Mouse (Mus musculus): ENCODE data around the gene AL732309.1.

Gene AL732309.1

DNA sequence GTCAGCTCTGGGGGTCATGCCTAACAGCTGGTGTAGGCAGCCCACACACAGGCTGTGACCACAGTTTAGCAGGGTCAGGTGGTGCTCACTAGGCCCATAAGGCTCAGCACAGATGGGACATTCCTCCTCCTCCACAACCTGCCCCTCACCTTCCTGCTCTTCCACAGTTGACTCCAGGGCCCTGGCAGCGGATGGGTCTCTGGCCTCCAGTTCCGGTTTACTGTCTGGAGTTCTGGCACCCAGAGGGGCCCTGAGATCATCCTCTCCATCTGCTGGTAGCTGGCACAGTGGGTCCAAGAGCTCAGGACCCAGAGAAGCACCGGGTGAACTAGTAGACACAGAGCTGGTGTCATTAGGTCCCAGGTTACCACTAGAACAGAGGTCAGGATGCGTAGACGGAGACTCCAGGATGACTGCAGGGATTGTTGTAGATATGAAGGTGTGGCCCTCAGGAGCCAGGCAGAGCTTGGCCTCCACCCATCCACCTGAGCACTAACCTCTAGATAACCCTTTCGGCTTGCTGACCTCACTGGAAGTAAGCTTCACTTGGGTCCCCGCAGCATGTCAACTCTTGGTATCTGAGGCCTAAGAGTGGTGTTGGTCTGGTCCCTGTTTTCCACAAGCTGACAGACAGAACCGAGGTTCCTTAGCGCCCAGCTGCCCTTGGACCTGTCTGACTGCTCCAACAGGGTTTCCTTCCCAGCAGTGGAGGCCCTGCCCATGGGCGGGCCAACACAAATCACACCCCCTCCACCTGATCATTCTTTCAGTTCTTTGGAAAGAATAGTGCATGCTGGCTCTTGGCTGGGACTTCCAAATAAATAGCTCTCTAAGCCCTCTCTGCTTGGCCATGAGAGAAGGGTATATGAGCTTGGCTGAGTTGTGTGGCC, at the start of gene AL732309.1:
TSS of gene AL732309.1 (minus strand) at position 681 of the 890 bp plus-strand sequence.
- DNase-seq (ENCODE audit: low read depth, low spot score) = no peak

DNA sequence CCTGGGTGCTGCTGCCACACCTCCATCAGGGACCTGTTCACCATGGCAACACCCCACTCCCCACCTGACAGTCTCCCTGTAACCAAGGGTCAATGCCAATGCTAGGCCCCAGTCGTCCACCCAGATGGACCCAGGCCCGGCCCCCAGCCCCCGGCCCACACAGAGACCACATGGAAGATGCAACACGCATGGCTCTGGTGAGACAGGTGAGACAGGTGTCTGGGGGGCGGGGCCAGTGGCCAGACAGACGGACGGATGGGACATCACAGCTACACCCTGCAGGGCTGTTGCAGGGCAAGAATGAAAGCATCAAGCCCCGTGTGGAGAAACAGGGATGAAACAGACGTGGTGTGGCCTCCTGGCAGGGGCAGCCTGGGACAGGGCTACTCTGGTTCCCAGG, 47.0 kb upstream of the AL732309.1 start:
- DNase-seq (ENCODE audit: low read depth, low spot score) = no peak

DNA sequence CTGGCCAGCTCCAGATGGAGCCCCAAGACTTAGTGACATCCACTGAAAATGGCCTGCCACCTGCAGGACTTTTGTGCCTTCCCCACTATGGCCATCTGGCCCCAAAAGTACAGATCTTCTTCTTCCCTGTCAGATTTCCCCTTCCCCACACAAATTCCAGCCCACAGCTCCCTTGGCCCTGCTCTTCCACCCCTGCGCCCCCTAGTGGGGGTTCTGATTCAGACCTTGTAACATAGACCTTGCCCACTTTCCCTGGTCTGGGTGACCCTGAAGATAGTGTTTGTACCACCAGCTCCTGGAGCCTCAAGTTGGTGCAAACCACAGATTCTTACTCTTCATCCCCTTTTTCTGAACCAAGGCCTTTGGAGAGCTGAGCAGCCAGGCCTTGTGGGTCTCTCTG, 46.2 kb upstream of the AL732309.1 start:
- peak; percentile 88 for DNase-seq (ENCODE audit: low read depth, low spot score)

DNA sequence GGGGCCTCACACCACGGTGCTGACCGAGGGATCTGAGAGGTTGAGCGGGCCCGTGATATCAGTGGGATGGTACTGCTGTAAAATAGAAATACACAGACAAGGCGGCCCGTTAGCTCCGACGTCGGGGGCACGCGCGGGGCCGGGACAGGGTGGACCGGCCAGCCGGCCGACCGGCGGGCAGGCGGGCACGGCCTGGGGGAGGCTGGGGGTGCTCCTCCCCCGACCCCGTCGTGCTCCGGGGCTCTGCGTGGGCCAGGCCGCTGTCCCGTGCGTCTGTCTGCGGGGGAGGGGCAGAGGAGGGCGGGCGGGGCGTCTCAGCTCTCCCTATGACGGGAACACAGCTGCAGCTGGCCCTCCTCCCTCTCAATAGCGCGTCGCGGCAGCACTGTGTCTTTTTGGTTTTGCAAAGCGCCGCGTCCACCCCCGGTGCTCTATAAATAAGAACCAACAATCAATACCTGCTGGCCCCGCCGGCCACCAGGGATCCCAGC, 45.4 kb upstream of the AL732309.1 start:
- DNase-seq (ENCODE audit: low read depth, low spot score) = peak; percentile 34

DNA sequence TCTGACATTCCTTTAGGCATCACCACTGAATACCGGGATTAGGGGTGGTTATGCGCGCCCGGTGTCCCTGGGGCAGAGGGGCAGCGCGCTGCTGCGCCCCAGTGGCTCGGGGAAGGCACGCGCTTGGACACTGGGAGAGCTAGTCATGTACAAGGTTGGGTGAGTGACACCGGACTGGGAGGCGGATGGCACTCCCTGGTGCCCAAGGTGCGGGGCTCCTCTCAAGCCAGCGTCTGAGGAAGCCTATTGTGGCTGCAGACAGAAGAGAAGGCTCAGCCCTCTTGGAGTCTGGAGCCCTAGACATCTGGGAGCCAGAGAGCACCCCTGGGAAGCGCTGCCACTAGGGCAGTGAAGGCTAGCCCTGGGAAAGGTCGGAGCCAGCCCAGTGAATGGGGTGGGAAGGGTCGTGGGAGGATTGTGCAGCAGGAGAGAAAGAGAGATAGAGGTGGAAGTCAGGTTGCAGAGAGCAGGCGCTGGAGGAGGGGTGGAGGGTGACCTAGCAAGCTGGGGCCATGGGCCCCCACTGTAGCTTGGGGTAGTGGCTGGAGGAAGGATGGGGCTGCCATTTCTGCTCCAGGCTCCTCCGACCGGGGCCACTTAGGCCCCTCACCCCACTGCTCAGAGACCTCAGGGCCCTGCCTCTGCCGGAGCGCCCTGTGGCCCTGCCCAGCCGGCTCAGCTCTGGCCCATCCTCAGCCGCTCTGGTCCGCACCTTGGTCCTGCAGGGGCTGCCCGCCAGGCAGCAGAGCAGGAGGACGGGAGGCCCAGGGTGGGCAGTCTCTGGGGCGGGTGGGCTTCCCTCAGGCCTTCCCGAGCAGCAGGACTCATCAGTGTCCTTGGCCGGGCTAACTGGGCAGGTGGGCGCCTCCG, 44.8 kb upstream of the AL732309.1 start:
- DNase-seq (ENCODE audit: low read depth, low spot score) = no peak

DNA sequence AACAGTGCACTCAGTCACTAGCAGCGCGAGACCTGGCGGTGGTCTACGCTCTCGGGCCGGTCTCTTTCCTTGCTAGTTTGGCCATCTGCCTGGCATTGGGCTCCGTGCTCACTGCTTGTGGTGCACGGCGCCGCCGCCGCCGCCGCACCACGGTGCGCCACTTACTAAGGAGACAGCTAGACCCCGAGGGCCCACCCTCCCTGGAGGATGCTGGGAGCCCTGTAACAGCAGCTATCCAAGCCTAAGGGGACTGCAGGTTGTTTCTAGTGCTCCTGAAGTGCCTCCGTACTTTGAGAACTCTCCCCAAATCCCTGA, 44.1 kb upstream of the AL732309.1 start:
- DNase-seq (ENCODE audit: low read depth, low spot score) = peak; percentile 69

DNA sequence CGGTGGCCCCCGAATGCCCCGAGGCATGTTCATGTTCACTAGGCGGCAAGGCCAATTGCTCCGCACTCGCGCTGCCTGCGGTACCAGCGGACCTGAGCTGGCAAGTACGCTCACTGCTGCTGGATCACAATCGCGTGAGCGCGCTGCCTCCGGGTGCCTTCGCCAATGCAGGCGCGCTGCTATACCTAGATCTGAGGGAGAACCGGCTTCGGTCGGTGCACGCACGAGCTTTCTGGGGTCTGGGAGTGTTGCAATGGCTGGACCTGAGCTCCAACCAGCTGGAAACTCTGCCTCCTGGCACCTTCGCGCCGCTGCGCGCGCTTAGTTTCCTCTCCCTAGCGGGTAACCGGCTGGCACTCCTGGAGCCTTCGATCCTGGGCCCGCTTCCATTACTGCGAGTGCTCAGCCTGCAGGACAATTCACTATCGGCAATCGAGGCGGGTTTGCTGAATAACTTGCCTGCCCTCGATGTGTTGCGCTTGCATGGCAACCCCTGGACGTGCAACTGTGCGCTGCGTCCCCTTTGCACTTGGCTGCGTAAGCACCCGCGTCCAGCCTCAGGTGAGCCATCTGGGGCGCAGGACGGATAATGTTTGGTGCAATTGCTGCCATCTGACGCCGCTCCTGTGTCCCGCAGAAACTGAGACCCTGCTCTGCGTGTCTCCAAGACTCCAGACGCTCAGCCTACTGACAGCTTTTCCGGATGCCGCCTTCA, 43.6 kb upstream of the AL732309.1 start:
- DNase-seq (ENCODE audit: low read depth, low spot score) = peak; percentile 70

DNA sequence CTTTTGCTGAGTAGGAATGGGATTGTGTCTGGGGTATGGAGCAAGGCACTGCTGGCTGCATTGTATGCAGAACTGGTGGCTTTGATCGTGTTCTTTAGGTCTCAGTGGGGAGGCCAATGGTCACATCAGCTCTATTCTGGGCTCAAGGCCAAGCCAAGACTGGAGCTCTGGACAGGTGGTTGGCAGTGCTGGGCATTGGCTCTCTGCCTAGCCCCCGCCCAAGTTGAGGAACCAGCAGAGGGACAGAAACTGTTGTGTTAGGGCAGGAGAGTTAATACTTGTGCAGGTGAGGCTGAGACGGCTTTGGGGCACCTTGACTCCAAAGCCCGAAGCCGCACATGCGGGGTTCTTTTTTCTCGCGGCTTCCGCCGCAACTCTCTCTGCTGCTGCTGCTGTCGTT, 43.0 kb upstream of the AL732309.1 start, which contains the start of gene Lrrc26:
TSS of gene Lrrc26 (plus strand) at position 265 of the 400 bp plus-strand sequence.
- no peak for DNase-seq (ENCODE audit: low read depth, low spot score)

DNA sequence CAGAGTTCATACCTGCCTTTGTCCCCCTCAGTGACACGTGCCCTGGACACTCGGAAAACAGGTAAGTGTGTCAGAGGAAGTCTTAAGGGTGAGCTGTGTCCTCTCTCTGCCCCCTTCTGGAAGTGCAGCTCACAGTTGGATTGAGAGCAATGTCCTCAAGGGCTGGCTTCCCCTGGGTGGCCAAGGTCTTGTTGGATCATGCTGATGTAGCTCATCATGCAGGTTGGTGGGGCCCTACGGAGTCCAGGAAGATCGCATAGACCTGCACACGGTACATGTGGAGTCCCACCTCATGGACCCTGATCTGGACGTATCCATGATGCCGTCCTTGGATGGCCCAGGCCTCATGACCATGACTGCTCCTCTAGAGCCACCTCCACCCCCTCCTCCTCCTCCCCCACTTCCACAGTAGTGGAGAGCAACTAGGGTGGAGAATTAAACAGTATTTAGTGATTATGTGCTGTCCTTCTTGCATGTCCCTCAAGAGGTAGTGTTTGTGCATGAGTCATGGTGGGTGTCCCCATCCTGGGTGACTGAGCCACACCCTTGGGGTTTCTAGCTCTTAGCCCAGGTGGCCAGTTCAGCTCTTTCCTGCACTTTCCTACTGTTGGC, 42.2 kb upstream of the AL732309.1 start:
- DNase-seq (ENCODE audit: low read depth, low spot score) = no peak

DNA sequence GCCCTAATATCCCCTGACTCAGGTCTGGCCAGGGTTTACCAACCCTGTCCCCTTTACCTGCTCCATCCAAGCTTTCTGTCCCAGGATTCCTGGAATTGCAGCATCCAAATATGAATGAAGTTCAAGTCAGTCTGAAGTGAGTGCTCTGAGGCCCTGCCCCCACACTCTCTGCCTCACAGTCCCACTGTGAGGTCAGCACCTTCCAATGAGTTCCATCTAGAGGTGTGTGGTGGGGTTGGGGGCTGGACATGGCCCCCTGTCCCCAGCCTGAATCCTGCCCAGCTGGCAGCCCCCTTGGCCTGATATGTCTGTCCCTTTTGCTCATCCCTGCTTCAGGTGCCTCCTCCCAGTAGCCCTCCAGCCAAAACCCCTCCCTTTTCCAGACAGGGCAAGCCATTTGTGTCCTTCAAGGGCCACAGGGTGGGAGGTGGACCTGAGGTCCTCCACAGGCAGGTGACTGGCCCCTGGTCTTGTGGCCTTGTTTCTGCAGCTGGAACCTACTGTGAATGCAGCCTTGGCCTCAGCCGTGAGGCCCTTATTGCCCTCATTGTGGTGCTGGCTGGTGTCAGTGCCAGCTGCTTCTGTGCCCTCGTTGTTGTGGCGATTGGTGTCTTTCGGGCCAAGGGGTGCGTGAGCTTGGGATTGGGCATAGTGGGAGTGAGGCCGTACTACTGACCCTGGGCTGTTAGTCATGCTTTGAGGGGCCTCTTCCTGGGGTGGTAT, 41.4 kb upstream of the AL732309.1 start, which contains the start of gene Tmem210:
TSS of gene Tmem210 (plus strand) at position 219 of the 723 bp plus-strand sequence.
- no peak for DNase-seq (ENCODE audit: low read depth, low spot score)

DNA sequence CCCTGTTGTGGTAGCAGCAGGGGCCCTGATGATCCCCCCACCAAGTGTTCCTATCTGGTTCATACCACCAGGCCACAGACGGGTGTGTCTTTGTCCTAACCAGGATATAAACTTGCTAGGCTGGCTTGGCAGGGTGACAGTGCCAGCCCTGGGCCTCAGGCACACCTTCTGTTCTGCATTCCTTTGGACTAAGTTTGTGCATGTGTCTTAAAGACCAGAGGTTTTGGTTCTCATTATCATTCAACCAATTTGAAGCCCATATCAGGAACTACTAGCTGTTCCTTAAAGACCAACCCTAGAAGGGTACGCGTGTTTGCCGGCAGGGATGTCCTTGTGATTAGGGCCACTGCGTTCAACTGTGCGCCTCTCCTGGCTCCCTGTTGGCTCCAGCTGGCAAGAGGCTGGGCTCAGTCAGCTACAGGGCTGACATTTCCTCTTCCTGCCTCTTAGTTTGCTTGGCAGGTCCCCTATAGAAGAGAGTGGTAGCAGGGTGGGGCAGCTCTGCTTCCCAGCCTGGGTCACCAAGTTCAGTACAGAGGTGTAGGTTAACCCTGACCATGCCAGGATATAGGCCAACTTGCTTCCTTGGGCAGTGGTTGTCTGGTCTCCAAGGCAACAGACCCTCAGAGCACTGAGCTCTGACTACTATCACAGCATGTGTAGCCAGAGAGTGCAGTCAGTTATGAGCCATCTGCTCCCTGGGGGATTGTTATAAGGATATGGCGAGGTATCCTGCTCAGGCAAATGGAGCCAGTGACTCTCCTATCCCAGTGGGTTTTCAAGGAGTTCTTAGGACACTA, 40.4 kb upstream of the AL732309.1 start:
- no peak for DNase-seq (ENCODE audit: low read depth, low spot score)

DNA sequence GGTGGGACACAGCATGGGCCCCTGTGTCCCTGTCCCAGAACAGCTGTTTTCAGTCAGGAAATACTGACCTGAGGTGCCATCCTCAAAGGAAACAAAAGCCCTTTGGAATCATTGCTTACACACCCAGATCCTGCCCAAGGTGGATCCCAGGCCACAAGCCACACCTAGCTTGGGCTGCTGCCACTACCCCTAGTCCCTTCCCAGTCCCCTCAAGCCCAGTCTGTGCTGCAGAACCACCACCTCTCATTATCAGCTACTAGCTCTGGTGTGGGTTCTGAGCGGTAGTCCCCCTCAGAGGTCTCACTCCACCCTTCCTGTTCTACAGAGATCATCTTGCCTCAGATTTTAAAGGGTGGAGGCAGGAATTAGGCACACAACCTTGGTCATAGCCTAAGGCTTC, 39.7 kb upstream of the AL732309.1 start:
- no peak for DNase-seq (ENCODE audit: low read depth, low spot score)

DNA sequence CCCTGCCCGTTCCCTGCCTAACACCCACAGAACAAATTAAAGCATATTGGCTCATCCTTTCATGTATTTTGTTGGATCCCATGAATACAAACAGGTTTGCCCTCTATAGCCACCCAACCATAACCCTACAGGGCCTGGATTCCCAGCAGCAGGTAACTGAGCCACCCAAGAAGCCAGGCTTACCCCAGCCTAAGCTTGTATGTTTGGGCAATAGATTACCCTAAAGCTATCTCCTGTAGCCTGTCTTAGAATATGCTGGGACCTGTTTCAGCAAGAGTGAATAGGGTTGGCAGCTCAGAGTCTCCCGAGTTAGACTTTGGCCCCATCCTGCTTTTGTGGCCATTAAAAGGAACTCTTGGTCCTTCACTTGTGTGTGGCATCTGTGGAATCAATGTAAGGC, 38.9 kb upstream of the AL732309.1 start:
- DNase-seq (ENCODE audit: low read depth, low spot score) = no peak

DNA sequence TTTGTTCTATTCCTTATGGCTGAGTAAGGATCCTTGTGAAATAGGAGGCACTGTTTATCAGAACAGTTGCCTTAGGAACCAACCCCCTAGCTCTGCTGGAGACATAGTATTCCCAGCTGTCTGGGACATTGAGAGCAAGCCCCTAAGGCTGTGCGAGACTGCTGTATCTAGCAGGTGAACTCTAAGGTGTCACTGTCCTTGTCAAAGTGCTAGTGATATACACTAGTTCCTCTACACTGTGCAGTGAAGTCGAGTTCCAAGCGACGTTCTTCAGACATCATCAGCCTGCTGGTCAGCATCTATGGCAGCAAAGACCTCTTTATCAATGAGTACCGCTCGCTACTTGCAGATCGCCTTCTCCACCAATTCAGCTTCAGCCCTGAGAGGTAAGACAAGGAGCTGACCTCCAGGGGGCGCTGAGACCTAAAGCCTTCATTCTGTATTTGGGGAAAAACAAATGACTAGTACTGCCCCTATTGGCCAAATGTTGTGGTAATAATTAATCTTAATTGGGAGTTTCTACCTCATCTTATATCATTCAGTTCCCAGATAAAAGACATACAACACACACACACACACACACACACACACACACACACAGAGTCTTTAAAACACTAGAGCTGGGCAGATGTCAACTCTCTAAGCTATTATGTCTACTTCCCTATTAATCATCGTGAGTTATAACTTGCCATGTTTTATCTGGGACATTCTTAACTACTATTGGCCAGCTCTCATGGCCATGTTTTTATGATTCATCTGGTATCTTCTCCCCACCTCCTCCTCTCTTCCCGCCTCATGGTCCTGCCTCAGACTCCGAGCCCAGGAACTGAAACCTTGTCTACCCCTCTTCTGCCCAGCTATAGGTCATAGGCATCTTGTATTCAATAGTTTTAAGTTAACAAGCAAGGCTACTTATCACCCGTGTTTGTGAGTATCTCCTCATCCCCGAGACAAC, 32.5 kb upstream of the AL732309.1 start:
- peak; percentile 94 for DNase-seq (ENCODE audit: low read depth, low spot score)

DNA sequence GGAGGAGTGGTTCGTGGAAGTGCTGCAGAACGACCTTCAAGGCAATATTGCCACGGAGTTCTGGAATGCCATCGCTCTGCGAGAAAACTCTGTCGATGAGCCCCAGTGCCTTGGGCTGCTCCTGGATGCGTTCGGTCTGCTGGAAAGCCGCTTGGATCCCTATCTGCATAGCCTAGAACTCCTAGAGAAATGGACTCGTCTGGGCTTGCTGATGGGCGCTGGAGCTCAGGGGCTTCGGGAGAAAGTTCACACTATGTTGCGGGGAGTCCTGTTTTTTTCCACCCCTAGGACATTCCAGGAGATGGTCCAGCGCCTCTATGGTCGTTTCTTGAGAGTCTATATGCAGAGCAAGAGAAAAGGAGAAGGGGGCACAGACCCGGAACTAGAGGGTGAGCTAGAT, 26.3 kb upstream of the AL732309.1 start:
- no peak for DNase-seq (ENCODE audit: low read depth, low spot score)

DNA sequence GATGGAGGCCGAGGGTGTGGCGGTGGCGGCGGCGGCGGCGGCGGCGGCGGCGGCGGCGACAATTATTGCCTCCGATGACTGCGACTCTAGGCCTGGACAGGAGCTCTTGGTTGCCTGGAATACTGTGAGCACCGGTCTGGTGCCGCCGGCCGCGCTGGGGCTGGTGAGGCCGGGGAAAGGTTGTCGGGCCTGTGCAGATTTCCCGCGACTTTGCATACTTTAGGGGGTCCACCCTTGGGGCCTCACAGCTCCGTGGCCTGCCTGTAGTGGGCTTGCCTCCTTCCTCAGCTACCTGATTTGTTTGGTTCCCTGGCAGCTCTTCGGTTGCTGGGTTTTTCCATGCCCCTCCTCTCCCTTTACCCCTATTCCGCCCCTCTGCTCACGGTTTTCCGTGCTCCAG, 25.9 kb upstream of the AL732309.1 start:
- DNase-seq (ENCODE audit: low read depth, low spot score) = no peak

DNA sequence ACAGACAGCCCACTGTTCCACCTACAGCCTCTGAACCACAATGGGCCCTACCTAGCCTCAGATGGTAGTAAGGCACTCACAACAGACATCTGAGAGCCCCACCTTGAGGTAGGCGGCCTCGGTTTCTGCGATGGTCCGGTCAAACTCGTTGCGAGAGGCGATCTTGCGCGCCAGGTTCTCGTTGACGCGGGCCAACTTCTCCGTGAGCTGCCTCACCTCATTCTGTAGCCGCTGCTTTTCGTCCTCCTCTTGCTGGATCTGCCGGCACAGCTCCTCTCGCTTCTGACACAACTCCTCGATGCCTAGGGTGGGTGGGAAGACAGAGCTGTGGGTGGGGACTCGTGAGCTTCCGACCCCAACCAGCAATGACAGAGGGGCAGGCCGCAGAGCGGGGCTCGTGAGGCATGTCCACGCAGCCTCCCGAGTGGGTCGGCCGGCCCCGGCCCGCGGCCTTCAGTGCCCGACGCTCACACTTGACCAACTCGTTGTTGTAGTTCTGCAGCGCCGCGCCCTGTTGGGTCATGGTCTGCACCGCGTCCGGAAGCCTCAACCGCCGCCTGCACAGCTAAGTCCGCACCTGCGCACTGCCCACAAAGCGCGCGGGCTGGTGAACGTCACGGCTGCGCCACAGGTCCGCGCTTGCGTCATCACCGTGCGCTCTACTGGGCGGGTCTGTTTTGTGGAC, 25.3 kb upstream of the AL732309.1 start, which contains the start of the genes Ssna1 and Anapc2:
TSS of gene Ssna1 (minus strand) at position 612 of the 685 bp plus-strand sequence.
TSS of gene Anapc2 (plus strand) at position 652 of the 685 bp plus-strand sequence.
- peak; percentile 99 for DNase-seq (ENCODE audit: low read depth, low spot score)
